Mouse (Mus musculus) kidney, embryonic 16.5 days (tissue): ENCODE measurements around the gene Zfp82. TPM values are rescaled to one million over a fixed set of nuclear protein-coding genes. Genes with fewer than 3 reads are reported as not detected.

Experiments used
- ATAC-seq: fragments of 200-750 bp; cut with Nextera tagmentation; 2 replicates; pipeline ENCODE4 v1.8.0; 2017; ENCODE audit warnings: moderate TSS enrichment; ENCODE audit not compliant: low FRiP score, low TSS enrichment
- H3K27ac ChIP-seq: fragments of 300-500 bp; sonication (generic); 2 replicates; pipeline ENCODE4 v1.5.1; 2014; ENCODE audit warnings: low read length
- H3K27me3 ChIP-seq: fragments of 300-500 bp; sonication (generic); 2 replicates; pipeline ENCODE4 v1.6.1; 2014; ENCODE audit warnings: low read length, control low read depth, mixed read lengths; ENCODE audit not compliant: insufficient read depth
- H3K36me3 ChIP-seq: fragments of 300-500 bp; sonication (generic); 2 replicates; pipeline ENCODE4 v1.6.1; 2014; ENCODE audit warnings: low read length, control low read depth, mixed read lengths; ENCODE audit not compliant: insufficient read depth
- H3K4me1 ChIP-seq: fragments of 300-500 bp; sonication (generic); 2 replicates; pipeline ENCODE4 v1.6.1; 2014; ENCODE audit warnings: low read length, control low read depth, mixed read lengths; ENCODE audit not compliant: insufficient read depth
- H3K4me2 ChIP-seq: fragments of 300-500 bp; sonication (generic); replicated peaks from 2 replicates; pipeline ENCODE4 v1.6.1; 2014; ENCODE audit warnings: low read depth, low read length
- H3K4me3 ChIP-seq: fragments of 300-500 bp; sonication (generic); 2 replicates; pipeline ENCODE4 v1.5.1; 2014; ENCODE audit warnings: mild to moderate bottlenecking, low read length
- H3K9ac ChIP-seq: fragments of 300-500 bp; sonication (generic); replicated peaks from 2 replicates; pipeline ENCODE4 v1.6.1; 2014; ENCODE audit warnings: low read length
- H3K9me3 ChIP-seq: fragments of 300-500 bp; sonication (generic); 2 replicates; pipeline ENCODE4 v1.6.1; 2016; ENCODE audit warnings: low read length, control low read depth
- WGBS: fragments of 180-500 bp; shearing (Covaris S2); extraction: QIAGEN DNeasy Blood & Tissue Kit; methylation state at CpG from one replicate; pipeline ENCODE4 v1.1.7; 2014; 5-methylcytosine and 5-hydroxymethylcytosine counted together
- polyA plus RNA-seq: library from polyadenylated mRNA; unstranded; fragments of >200 nt; fragmentation: Nextera tagmentation; extraction: Ambion mirVana; gene quantifications from 2 replicates; pipeline ENCODE4 v1.2.1, GENCODE M21; 2015

Zfp82 gene
- polyA plus RNA-seq, 1 experiment from 2014 or later = 5.8 TPM

DNA sequence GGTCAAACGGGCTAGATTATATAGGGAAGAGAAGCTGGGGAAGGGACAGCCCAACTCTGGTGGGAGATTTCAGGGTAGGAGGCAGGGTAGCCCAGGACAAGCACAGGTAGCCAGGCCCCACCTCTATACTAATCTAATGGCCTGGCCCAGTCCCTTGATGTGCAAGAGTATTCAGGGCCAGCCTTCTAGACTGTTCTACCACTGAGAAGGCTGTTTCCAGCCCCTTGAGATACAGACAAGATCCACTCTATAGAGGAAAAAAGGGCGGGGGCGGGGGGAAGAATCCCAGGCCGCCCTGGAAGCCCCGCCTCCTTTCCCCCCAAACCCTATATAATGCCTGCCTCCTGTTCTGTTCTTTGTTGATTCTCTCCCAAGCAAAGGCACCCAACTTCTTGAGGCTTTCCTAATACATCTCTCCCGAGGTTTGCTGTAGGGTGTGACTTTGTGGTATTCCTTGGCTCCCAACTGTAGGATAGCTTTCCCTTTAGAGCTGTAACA lies 21.3 kb upstream of the Zfp82 start:
- peak overlapping the region; percentile 97; the same call in 1 of the 2 replicates for H3K27ac ChIP-seq

GRCm38 (mm10) chr7:30092666-30093065 lies 20.0 kb upstream of the Zfp82 start:
- peaks cover 31% of the 10 kb centered on the region for H3K4me1 ChIP-seq
- H3K36me3 ChIP-seq = peaks cover 6% of the 10 kb centered on the region; the same call in 1 of the 2 replicates
- H3K9me3 ChIP-seq = no peaks in the 10 kb centered on the region
- H3K4me3 ChIP-seq = no peak overlapping the region
- H3K4me2 ChIP-seq = no peak overlapping the region
- H3K9ac ChIP-seq = no peak overlapping the region
- 82% methylated on average over 9 of the region's 9 CpGs for WGBS
- H3K27me3 ChIP-seq = no peaks in the 10 kb centered on the region
- no peak overlapping the region for H3K27ac ChIP-seq
- ATAC-seq = no peak

More for the DNA sequence above, 21.3 kb upstream of the Zfp82 start:
- H3K27me3 ChIP-seq = no peaks in the 10 kb centered on the region
- H3K9me3 ChIP-seq = no peaks in the 10 kb centered on the region
- H3K4me1 ChIP-seq = peaks cover 18% of the 10 kb centered on the region
- WGBS = 77% methylated on average over 6 of the region's 6 CpGs
- peak overlapping the region; percentile 61 for H3K4me3 ChIP-seq
- H3K4me2 ChIP-seq = peak overlapping the region; percentile 56
- peak overlapping the region; percentile 81 for H3K9ac ChIP-seq
- no peak for ATAC-seq
- H3K36me3 ChIP-seq = peaks cover 16% of the 10 kb centered on the region

DNA sequence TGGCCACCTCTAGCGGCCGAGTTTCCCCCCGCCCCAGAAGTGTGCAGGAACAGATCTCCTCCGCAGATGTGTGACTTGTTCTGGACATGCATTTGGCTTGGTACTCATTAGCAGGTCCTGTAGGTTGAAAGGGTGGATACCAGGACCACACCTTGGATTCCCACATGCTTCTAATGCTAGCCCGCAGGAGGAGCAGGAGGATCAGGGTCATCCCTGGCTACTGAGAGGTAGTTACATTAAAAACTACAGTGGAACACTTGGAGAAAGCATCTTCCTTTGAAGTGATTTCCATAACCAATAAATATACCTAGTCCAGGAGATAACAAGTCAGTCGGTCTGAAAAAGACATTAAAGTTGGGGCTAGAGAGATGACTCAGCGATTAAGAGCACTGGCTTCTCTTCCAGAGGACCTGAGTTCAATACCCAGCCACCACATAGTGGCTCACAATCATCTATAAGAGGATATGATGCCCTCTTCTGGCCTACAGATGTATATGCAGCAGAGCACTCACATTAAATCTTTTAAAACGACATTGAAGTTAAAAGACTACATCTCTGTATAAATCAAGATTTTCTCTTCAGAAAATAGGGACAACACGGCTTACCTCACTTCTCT lies 18.4 kb upstream of the Zfp82 start:
- Histone ChIP-seq H3K27ac (peak overlapping the region; percentile 57; the same call in 1 of the 2 replicates), H3K4me1 (peaks cover 28% of the 10 kb centered on the region), H3K4me3 (peak overlapping the region; percentile 80), H3K9me3 (no peaks in the 10 kb centered on the region), H3K36me3 (peaks cover 3% of the 10 kb centered on the region; the same call in 1 of the 2 replicates), H3K9ac (peak overlapping the region; percentile 39; the same call in 1 of the 2 replicates), H3K4me2 (peak overlapping the region; percentile 85), H3K27me3 (no peaks in the 10 kb centered on the region)
- no peak for ATAC-seq
- 5% methylated on average over 9 of the region's 9 CpGs for WGBS

GRCm38 (mm10) chr7:30090092-30090969 lies 17.6 kb upstream of the Zfp82 start, which contains the start of the genes Gm26920 and Zfp566:
Gene Gm26920 (minus strand): TSS chr7:30090410.
Gene Zfp566 (minus strand): TSS chr7:30090527.
- Histone ChIP-seq H3K27ac (peak within 1 kb of the TSS; percentile 82), H3K4me2 (peak within 1 kb of the TSS; percentile 85), H3K4me1 (peaks cover 24% of the 10 kb centered on the region), H3K9me3 (no peaks in the 10 kb centered on the region), H3K4me3 (peak within 1 kb of the TSS; percentile 80), H3K27me3 (no peaks in the 10 kb centered on the region), H3K36me3 (peaks cover 9% of the 10 kb centered on the region), H3K9ac (peak within 1 kb of the TSS; percentile 82)
- peak; percentile 91 for ATAC-seq
- WGBS = under 1% methylated on average over 40 of the region's 40 CpGs

DNA sequence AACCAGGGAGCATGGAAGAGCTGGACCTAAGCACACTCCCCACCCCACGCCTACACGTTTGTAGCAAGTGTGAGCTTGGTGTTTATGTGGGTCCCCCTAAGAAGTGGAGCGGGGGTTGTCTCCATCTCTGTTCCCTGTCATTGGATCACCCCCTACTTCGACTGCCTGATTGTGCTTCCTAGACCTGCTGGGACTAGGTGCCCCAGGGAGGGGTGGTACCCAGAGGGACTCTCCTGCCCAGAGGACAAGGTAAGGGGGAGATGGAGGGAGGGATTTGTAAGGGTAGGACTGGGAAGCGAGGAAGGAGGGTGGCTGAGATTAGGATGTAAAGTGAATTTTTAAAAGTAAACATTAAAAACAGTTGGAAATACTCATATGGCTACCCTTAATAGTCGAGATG lies 16.7 kb upstream of the Zfp82 start:
- Histone ChIP-seq H3K36me3 (peaks cover 15% of the 10 kb centered on the region), H3K4me3 (peak overlapping the region; percentile 80), H3K27me3 (no peaks in the 10 kb centered on the region), H3K27ac (no peak overlapping the region), H3K9me3 (no peaks in the 10 kb centered on the region), H3K9ac (peak overlapping the region; percentile 82), H3K4me1 (peaks cover 24% of the 10 kb centered on the region), H3K4me2 (peak overlapping the region; percentile 85)
- 11% methylated on average over 6 of the region's 6 CpGs for WGBS
- ATAC-seq = no peak

DNA sequence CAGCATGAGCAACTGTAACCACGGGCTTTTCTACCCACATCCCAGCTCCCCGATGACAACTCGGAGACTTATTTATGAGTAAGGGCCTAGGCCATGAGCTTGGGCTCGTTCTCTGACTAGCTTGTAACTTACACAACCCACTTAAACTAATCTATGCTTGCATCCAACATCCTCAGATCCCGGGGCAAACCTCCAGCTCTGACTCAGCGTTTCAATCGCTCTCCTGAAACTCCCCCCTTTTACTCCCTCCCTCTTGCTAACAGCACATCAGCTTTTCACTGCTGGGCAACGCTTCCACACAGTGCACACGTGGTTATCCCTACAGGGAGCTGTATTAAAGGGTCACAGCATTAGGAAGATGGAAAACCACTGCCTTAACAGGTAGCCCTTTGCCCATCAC lies 13.8 kb upstream of the Zfp82 start:
- H3K4me2 ChIP-seq = no peak overlapping the region
- no peak overlapping the region for H3K9ac ChIP-seq
- no peak overlapping the region for H3K27ac ChIP-seq
- H3K36me3 ChIP-seq = peaks cover 15% of the 10 kb centered on the region
- H3K4me3 ChIP-seq = no peak overlapping the region
- no peaks in the 10 kb centered on the region for H3K9me3 ChIP-seq
- peaks cover 19% of the 10 kb centered on the region for H3K4me1 ChIP-seq
- H3K27me3 ChIP-seq = no peaks in the 10 kb centered on the region
- no peak for ATAC-seq
- 80% methylated on average over 9 of the region's 9 CpGs for WGBS

- Histone ChIP-seq H3K9me3 (no peaks in the 10 kb centered on the region), H3K4me2 (no peak overlapping the region), H3K27me3 (no peaks in the 10 kb centered on the region), H3K36me3 (peaks cover 8% of the 10 kb centered on the region; the same call in 1 of the 2 replicates), H3K4me3 (no peak overlapping the region), H3K27ac (no peak overlapping the region), H3K9ac (no peak overlapping the region), H3K4me1 (no peaks in the 10 kb centered on the region)
- ATAC-seq = 0 out of 2 replicates have a peak, but pooled peaks have one; percentile 31
- 85% methylated on average over 5 of the region's 5 CpGs for WGBS
Measured at GRCm38 (mm10) chr7:30064622-30065021, 8.1 kb downstream of the Zfp82 start.

GRCm38 (mm10) chr7:30062478-30062877 lies 10.2 kb downstream of the Zfp82 start:
- peaks cover 8% of the 10 kb centered on the region; the same call in 1 of the 2 replicates for H3K36me3 ChIP-seq
- no peak overlapping the region for H3K4me3 ChIP-seq
- 86% methylated on average over 5 of the region's 5 CpGs for WGBS
- H3K9me3 ChIP-seq = no peaks in the 10 kb centered on the region
- H3K9ac ChIP-seq = no peak overlapping the region
- H3K27ac ChIP-seq = no peak overlapping the region
- no peak overlapping the region for H3K4me2 ChIP-seq
- H3K27me3 ChIP-seq = no peaks in the 10 kb centered on the region
- 0 out of 2 replicates have a peak, but pooled peaks cover 2% of the 10 kb centered on the region for H3K4me1 ChIP-seq
- ATAC-seq = no peak

DNA sequence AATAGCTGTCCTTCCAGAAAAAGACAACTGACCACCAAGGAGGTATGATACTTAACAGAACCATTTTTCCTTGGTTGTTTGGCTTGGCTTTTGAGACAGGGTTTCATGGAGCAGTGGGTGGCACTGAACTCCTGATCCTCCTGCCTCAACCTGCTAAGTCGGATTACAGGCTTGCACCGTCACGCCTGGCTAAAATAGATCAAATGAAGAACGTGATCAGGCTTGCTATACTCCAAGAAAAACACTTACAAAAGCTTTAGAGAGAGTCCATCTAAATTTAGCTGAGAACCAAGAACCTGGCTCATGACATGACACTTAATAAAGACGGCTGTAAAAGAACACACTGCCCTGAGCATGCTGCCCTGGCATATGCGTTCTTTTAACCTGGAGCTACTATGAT lies 12.4 kb downstream of the Zfp82 start:
- ATAC-seq = no peak
- Histone ChIP-seq H3K4me2 (no peak overlapping the region), H3K36me3 (peaks cover 23% of the 10 kb centered on the region; the same call in 1 of the 2 replicates), H3K27ac (no peak overlapping the region), H3K4me3 (no peak overlapping the region), H3K4me1 (0 out of 2 replicates have a peak, but pooled peaks cover 2% of the 10 kb centered on the region), H3K27me3 (no peaks in the 10 kb centered on the region), H3K9ac (no peak overlapping the region), H3K9me3 (no peaks in the 10 kb centered on the region)
- 56% methylated on average over 6 of the region's 6 CpGs for WGBS
